Mouse (Mus musculus) left cerebral cortex, adult 8-10 months (tissue): Measurements from ENCODE around the gene Oxgr1. TPM values are rescaled to one million over a fixed set of nuclear protein-coding genes. Genes with fewer than 3 reads are reported as not detected.

Experiments
- DNase-seq, 2 experiments: peaks; one replicate each; pipeline ENCODE4 v3.0.0; 2022; ENCODE audit warnings: low spot score in 2 of 2
- total RNA-seq, 4 experiments: library from RNA; stranded (reverse); gene quantifications; 2 replicates each; pipeline ENCODE4 v1.2.4; 2022

The Oxgr1 gene
- total RNA-seq, 4 experiments from 2014 or later = 0.15 TPM; not detected in 3

GRCm38 (mm10) chr14:119980698-119981235 lies 61.5 kb downstream of the Oxgr1 start:
- DNase-seq = no peak

Other genes starting within 250 kb of the Oxgr1 start
- gene Mbnl2, start 233.2 kb upstream of the Oxgr1 start, total RNA-seq = 100 to 1,000 TPM; 222 to 278 (median 250) TPM